Mouse (Mus musculus): ENCODE measurements around the gene Ccdc162. TPM values are rescaled to one million over a fixed set of nuclear protein-coding genes. Genes with fewer than 3 reads are reported as not detected.

Gene Ccdc162
- polyA plus RNA-seq, 1 experiment from 2014 or later, result 0.90 TPM

GRCm38 (mm10) chr10:41744006-41744405 is 27.6 kb upstream of the Ccdc162 start:
- WGBS, result 78% methylated on average over 4 of the region's 4 CpGs
- Histone ChIP-seq H3K36me3 (ENCODE audit: control insufficient read depth, insufficient read depth, low read length) (no peaks in the 10 kb centered on the region), H3K4me2 (ENCODE audit: low read length) (no peak overlapping the region), H3K4me1 (ENCODE audit: control insufficient read depth, insufficient read depth, low read length) (no peaks in the 10 kb centered on the region), H3K27ac (ENCODE audit: low read length) (no peak overlapping the region), H3K9me3 (replicated peaks; ENCODE audit: control insufficient read depth, low read length, poor library complexity, severe bottlenecking) (no peaks in the 10 kb centered on the region), H3K27me3 (ENCODE audit: control insufficient read depth, insufficient read depth, low read depth, low read length) (no peaks in the 10 kb centered on the region), H3K9ac (ENCODE audit: low read depth, low read length) (no peak overlapping the region), H3K4me3 (ENCODE audit: low read depth, low read length) (no peak overlapping the region)
- no peak for ATAC-seq

- whole genome bisulfite sequencing, result 94% methylated on average over 2 of the region's 2 CpGs
- Histone ChIP-seq H3K9ac (ENCODE audit: low read depth, low read length) (no peak overlapping the region), H3K4me3 (ENCODE audit: low read depth, low read length) (no peak overlapping the region), H3K27ac (ENCODE audit: low read length) (no peak overlapping the region), H3K36me3 (ENCODE audit: control insufficient read depth, insufficient read depth, low read length) (no peaks in the 10 kb centered on the region), H3K4me1 (ENCODE audit: control insufficient read depth, insufficient read depth, low read length) (peaks cover 5% of the 10 kb centered on the region), H3K9me3 (replicated peaks; ENCODE audit: control insufficient read depth, low read length, poor library complexity, severe bottlenecking) (no peaks in the 10 kb centered on the region), H3K4me2 (ENCODE audit: low read length) (no peak overlapping the region), H3K27me3 (ENCODE audit: control insufficient read depth, insufficient read depth, low read depth, low read length) (no peaks in the 10 kb centered on the region)
- no peak for ATAC-seq
Observed at GRCm38 (mm10) chr10:41740221-41740620, 23.8 kb upstream of the Ccdc162 start.

- H3K9ac ChIP-seq (ENCODE audit: low read depth, low read length), result no peak overlapping the region
- no peak overlapping the region for H3K27ac ChIP-seq (ENCODE audit: low read length)
- H3K36me3 ChIP-seq (ENCODE audit: control insufficient read depth, insufficient read depth, low read length), result no peaks in the 10 kb centered on the region
- no peak overlapping the region for H3K4me3 ChIP-seq (ENCODE audit: low read depth, low read length)
- no peaks in the 10 kb centered on the region for H3K9me3 ChIP-seq (replicated peaks; ENCODE audit: control insufficient read depth, low read length, poor library complexity, severe bottlenecking)
- peaks cover 5% of the 10 kb centered on the region for H3K4me1 ChIP-seq (ENCODE audit: control insufficient read depth, insufficient read depth, low read length)
- H3K27me3 ChIP-seq (ENCODE audit: control insufficient read depth, insufficient read depth, low read depth, low read length), result no peaks in the 10 kb centered on the region
- WGBS, result 95% methylated on average over 16 of the region's 16 CpGs
- H3K4me2 ChIP-seq (ENCODE audit: low read length), result no peak overlapping the region
- ATAC-seq, result no peak
Observed at GRCm38 (mm10) chr10:41737245-41737644, 20.8 kb upstream of the Ccdc162 start.

GRCm38 (mm10) chr10:41735398-41735797 is 19.0 kb upstream of the Ccdc162 start:
- no peak overlapping the region for H3K4me2 ChIP-seq (ENCODE audit: low read length)
- H3K27ac ChIP-seq (ENCODE audit: low read length), result no peak overlapping the region
- no peak overlapping the region for H3K9ac ChIP-seq (ENCODE audit: low read depth, low read length)
- H3K4me3 ChIP-seq (ENCODE audit: low read depth, low read length), result no peak overlapping the region
- WGBS, result 51% methylated on average over 6 of the region's 6 CpGs
- peaks cover 5% of the 10 kb centered on the region for H3K4me1 ChIP-seq (ENCODE audit: control insufficient read depth, insufficient read depth, low read length)
- ATAC-seq, result peak; percentile 56
- H3K36me3 ChIP-seq (ENCODE audit: control insufficient read depth, insufficient read depth, low read length), result no peaks in the 10 kb centered on the region
- H3K9me3 ChIP-seq (replicated peaks; ENCODE audit: control insufficient read depth, low read length, poor library complexity, severe bottlenecking), result no peaks in the 10 kb centered on the region
- no peaks in the 10 kb centered on the region for H3K27me3 ChIP-seq (ENCODE audit: control insufficient read depth, insufficient read depth, low read depth, low read length)

- 98% methylated on average over 3 of the region's 3 CpGs for WGBS
Observed at GRCm38 (mm10) chr10:41733214-41733613, 16.8 kb upstream of the Ccdc162 start.

GRCm38 (mm10) chr10:41731932-41732331 is 15.5 kb upstream of the Ccdc162 start:
- no peak for ATAC-seq
- no peak overlapping the region for H3K27ac ChIP-seq (ENCODE audit: low read length)
- no peak overlapping the region for H3K9ac ChIP-seq (ENCODE audit: low read depth, low read length)
- no peaks in the 10 kb centered on the region for H3K9me3 ChIP-seq (replicated peaks; ENCODE audit: control insufficient read depth, low read length, poor library complexity, severe bottlenecking)
- H3K27me3 ChIP-seq (ENCODE audit: control insufficient read depth, insufficient read depth, low read depth, low read length), result no peaks in the 10 kb centered on the region
- no peak overlapping the region for H3K4me3 ChIP-seq (ENCODE audit: low read depth, low read length)
- no peak overlapping the region for H3K4me2 ChIP-seq (ENCODE audit: low read length)
- H3K4me1 ChIP-seq (ENCODE audit: control insufficient read depth, insufficient read depth, low read length), result peaks cover 5% of the 10 kb centered on the region
- 93% methylated on average over 4 of the region's 4 CpGs for WGBS
- H3K36me3 ChIP-seq (ENCODE audit: control insufficient read depth, insufficient read depth, low read length), result peaks cover 4% of the 10 kb centered on the region

More at GRCm38 (mm10) chr10:41733214-41733613, 16.8 kb upstream of the Ccdc162 start:
- Histone ChIP-seq H3K4me2 (ENCODE audit: low read length) (no peak overlapping the region), H3K9me3 (replicated peaks; ENCODE audit: control insufficient read depth, low read length, poor library complexity, severe bottlenecking) (no peaks in the 10 kb centered on the region), H3K4me1 (ENCODE audit: control insufficient read depth, insufficient read depth, low read length) (peaks cover 5% of the 10 kb centered on the region), H3K27ac (ENCODE audit: low read length) (no peak overlapping the region), H3K9ac (ENCODE audit: low read depth, low read length) (no peak overlapping the region), H3K4me3 (ENCODE audit: low read depth, low read length) (no peak overlapping the region), H3K27me3 (ENCODE audit: control insufficient read depth, insufficient read depth, low read depth, low read length) (no peaks in the 10 kb centered on the region), H3K36me3 (ENCODE audit: control insufficient read depth, insufficient read depth, low read length) (no peaks in the 10 kb centered on the region)
- ATAC-seq, result no peak

GRCm38 (mm10) chr10:41730746-41731145 is 14.3 kb upstream of the Ccdc162 start:
- Histone ChIP-seq H3K4me3 (ENCODE audit: low read depth, low read length) (no peak overlapping the region), H3K27ac (ENCODE audit: low read length) (no peak overlapping the region), H3K9ac (ENCODE audit: low read depth, low read length) (no peak overlapping the region), H3K4me2 (ENCODE audit: low read length) (no peak overlapping the region), H3K36me3 (ENCODE audit: control insufficient read depth, insufficient read depth, low read length) (peaks cover 6% of the 10 kb centered on the region), H3K4me1 (ENCODE audit: control insufficient read depth, insufficient read depth, low read length) (peaks cover 4% of the 10 kb centered on the region), H3K27me3 (ENCODE audit: control insufficient read depth, insufficient read depth, low read depth, low read length) (no peaks in the 10 kb centered on the region), H3K9me3 (replicated peaks; ENCODE audit: control insufficient read depth, low read length, poor library complexity, severe bottlenecking) (no peaks in the 10 kb centered on the region)
- no peak for ATAC-seq
- WGBS, result 87% methylated on average over 10 of the region's 10 CpGs

- H3K36me3 ChIP-seq (ENCODE audit: control insufficient read depth, insufficient read depth, low read length), result peaks cover 6% of the 10 kb centered on the region
- H3K27ac ChIP-seq (ENCODE audit: low read length), result no peak overlapping the region
- no peaks in the 10 kb centered on the region for H3K27me3 ChIP-seq (ENCODE audit: control insufficient read depth, insufficient read depth, low read depth, low read length)
- WGBS, result 81% methylated on average over 9 of the region's 9 CpGs
- no peaks in the 10 kb centered on the region for H3K4me1 ChIP-seq (ENCODE audit: control insufficient read depth, insufficient read depth, low read length)
- no peak overlapping the region for H3K4me3 ChIP-seq (ENCODE audit: low read depth, low read length)
- H3K4me2 ChIP-seq (ENCODE audit: low read length), result no peak overlapping the region
- ATAC-seq, result no peak
- H3K9me3 ChIP-seq (replicated peaks; ENCODE audit: control insufficient read depth, low read length, poor library complexity, severe bottlenecking), result no peaks in the 10 kb centered on the region
- no peak overlapping the region for H3K9ac ChIP-seq (ENCODE audit: low read depth, low read length)
Observed at GRCm38 (mm10) chr10:41726215-41726614, 9.8 kb upstream of the Ccdc162 start.

- H3K27ac ChIP-seq (ENCODE audit: low read length), result no peak overlapping the region; the same call in 1 of the 2 replicates
- peaks cover 3% of the 10 kb centered on the region; the same call in 1 of the 2 replicates for H3K4me1 ChIP-seq (ENCODE audit: control insufficient read depth, insufficient read depth, low read length)
- peak overlapping the region; percentile 1; the same call in 1 of the 2 replicates for H3K4me2 ChIP-seq (ENCODE audit: low read length)
- no peaks in the 10 kb centered on the region for H3K27me3 ChIP-seq (ENCODE audit: control insufficient read depth, insufficient read depth, low read depth, low read length)
- no peak overlapping the region for H3K4me3 ChIP-seq (ENCODE audit: low read depth, low read length)
- no peak overlapping the region for H3K9ac ChIP-seq (ENCODE audit: low read depth, low read length)
- 51% methylated on average over 9 of the region's 9 CpGs for WGBS
- ATAC-seq, result peak; percentile 72; the same call in 1 of the 2 replicates
- H3K36me3 ChIP-seq (ENCODE audit: control insufficient read depth, insufficient read depth, low read length), result no peaks in the 10 kb centered on the region
- no peaks in the 10 kb centered on the region for H3K9me3 ChIP-seq (replicated peaks; ENCODE audit: control insufficient read depth, low read length, poor library complexity, severe bottlenecking)
Observed at GRCm38 (mm10) chr10:41719587-41719986, 3.2 kb upstream of the Ccdc162 start.

Data from midbrain, embryonic 16.5 days (tissue).